Mouse (Mus musculus): ENCODE measurements around the gene Ces2b.
"Not testable (repeated sequence)": the region's sequence is repeated elsewhere in the genome, so short reads cannot be mapped to it uniquely, and the experiment has no call there.

Gene Ces2b

DNA sequence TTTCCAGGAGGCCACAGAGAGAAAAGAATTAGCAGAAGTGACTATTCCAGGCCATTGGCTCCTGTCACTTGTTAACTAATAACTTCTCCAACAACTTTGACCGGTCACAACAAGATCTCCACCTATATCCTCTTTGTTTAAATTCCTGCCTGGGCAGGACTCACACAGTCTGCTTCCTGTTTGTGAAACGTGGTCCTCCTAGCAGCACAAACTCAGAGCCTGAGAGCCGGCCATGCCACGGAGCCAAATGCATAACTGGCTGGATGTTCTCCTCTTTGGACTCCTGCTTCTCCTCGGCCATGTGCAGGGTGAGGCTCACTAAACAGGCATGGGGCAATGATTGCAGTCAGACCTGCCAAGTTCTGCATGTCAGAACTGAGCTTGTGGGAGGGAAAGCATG lies at the start of gene Ces2b:
TSS of gene Ces2b (plus strand) at position 133 of the 400 bp plus-strand sequence.
- no peak for DNase-seq

DNA sequence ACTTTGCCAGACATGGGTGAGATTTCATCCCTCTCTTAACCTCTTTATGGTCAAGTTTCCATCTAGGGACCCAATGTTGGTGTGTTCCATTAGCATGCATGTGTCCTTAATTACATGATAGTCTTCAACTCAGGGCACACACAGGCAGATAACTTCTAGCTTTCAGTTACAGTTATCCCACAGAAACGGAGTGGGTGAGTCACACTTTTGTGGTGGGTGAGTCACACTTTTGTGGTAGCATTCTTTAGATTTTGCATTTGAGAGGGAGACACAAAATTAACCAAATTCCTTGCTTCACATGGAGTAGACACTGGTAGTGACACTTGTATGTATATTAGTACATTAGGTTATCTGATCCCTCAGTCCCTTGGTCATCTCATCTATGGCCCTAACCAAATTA lies 44.3 kb upstream of the Ces2b start:
- no peak for DNase-seq

DNA sequence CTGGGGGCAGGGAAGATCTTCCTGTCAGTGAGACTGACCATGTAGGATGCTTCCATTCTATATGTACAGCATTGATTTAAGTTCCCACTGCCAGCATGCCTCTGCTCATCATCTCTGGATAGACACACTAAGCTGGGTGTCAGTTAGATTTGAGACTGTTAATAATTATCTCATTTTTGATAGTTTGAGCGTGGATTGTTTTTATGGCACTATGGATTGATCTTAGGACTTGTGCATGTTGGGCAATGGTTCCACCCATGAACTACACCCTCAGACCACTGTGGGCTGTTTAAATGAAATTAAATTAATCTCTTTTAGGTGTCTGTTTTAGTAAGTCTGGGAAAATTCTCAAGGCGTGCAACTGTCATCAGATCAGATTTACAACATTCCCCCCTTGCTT lies 42.4 kb upstream of the Ces2b start:
- DNase-seq: no peak

DNA sequence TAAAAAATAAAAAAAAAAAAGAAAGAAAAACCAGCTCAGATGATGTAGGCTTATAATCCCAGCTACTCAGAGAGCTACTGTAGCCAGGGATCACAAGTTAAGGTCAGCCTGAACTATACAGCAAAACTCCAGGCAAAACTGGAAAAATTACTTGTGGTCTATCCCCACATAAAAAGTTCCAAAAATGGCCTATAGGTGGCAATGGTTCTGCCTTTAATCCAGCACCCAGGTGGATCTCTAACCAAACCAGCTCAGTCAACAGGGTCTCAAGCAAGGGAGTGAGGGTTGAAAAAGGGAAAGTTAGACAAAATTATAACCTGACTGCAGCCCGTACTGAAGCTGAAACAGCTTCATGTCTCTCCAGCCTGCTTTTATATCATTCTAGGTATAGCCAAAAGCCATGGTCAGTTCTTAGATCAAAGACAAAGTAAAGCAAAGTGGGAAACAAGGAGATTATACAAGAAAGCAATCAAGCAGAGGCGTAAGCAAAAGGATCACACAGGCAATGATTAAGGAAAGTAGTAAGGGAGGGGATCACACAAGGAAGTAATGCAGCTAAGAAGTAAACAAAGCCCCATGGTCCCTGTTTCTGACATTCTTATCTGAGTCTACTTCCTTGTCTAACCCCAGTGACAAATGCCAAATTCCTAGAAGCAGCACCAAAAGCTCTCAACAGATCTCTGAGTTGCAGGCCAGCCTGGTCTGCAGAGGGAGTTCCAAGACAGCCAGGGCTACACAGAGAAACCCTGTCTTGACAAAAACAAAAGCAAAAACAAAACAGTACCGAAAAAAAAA lies 41.3 kb upstream of the Ces2b start:
- no peak for DNase-seq

DNA sequence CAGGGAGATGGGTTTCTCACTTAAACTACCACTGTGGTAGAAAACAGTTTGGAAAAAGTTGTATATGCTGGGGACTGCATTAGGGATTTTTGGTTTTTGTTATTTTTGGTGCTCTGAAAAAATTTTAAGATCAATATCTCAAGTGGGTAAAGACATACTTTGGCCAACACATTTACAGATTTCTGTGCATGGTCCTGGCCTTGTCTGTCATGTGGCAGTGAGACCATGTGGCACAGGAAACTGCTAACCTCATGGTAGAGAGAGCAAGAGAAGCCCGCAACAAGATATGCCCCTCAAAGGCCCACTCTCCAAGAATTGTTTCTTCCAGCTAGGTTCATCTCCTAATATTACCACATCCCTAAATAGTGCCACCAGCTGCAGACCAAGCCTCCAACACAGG lies 32.0 kb upstream of the Ces2b start:
- no peak for DNase-seq

DNA sequence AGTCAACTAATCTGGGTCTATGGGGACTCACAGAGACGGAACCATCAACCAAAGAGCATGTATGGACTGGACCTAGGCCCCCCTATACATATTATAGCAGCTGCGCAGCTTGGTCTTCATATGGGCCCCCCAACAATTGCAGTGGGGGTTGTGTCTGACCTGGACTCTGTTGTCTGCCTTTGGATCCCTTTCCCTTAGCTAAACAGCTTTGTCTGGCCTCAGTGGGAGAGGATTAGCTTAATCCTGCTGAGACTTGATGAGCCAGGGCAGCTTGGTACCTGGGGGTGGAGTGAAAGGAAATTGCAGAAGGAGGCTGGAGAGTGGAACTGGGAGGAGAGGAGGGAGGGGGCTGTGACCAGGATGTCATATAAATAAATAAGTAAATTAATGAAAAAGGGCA lies 25.2 kb upstream of the Ces2b start:
- DNase-seq: no peak

DNA sequence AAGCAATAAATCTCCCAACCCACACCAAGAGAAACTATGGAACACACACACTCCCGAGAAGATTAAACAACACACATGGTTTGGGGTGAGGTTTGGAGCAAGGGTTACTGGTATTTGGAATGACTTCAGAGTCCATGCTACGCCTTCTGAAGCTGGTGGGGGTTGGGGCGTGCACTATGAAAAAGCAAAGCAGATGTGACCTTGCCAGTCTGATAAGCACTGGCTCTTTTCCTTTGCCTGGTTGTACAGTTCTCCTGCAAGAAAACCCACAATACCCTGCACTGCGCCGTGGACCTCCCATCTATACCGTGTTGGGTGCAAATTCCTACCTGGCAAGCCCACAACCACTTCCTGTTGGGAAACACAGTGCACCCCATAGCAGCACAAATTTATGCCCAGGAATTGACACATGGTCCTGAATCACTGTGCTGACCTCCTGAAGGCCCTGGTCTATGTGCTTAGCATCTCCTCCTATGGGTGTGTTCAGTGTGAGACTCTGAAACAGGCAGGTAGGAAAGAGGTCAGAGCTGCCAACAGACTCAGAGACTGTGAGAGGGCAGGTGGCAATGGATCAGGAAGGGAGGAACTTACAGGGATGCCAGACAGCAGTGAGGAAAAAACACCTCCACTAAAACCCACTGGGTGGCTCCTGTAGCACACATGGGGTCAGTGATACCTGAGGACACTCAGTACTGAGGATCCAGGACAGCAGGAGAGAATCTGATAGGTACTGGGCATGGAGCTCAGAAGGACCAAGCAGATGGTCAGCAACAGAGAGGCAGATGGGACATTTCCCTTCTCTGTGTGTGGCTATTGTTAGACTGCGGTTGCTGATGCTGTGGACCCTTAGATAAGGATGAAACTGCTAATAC lies 22.6 kb upstream of the Ces2b start:
- peak; percentile 34 for DNase-seq

DNA sequence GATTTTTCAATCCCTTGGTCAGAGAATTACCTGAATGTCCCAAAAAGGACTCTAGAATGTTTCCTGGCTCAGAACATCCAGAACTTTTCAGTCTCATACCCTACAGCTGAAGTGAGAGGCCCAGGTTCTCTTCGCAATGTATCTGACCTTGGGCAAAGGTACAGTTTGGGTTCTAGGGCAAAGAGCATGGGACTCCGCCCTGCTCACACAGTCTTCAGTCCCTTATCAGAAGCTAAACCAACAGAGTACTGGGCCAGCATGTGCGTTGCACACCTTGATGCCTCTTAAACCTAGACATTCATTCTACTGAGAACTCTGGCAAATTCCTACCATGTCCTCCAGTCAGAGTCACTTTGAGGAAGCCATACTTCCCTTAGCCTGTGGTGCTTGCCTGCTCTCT lies 21.9 kb upstream of the Ces2b start:
- DNase-seq: no peak

DNA sequence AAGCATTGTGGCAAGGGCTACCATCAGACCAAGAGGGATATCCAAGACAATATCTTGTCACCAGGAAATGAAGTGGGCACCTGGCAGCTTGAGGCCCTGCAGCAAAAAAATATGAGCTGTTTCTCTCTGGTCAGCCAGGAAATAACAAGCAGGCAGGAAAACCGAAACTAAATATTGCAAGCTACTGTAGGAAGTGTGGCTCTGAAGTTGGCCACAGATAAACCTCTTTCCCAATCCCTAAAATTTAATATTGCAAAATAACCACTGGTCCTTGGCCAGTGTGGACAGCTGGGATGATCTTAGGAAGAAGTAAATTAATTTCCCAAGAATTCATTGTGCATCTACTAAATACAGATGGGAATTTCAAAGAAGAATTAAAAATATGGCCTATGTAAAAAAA lies 4.5 kb upstream of the Ces2b start:
- DNase-seq: no peak

DNA sequence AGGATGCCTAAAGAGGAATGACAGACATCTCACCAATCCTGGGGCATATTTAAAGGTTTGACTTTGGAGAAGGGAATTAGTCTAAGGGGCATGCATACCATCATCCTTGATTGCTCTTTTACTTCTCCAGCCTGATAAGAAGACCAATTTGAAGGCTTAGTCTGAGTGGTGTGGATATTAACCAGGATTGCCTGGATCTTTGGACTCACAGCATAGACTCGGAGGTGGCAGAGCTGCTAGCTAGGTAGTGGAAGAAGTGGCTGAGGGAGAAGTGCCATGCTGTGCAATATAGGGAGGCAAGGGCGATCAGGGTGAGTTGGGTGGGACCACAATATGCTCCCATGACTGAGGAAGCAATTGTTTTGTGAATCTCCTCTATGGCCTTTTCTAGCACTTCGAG lies 3.2 kb upstream of the Ces2b start:
- no peak for DNase-seq

DNA sequence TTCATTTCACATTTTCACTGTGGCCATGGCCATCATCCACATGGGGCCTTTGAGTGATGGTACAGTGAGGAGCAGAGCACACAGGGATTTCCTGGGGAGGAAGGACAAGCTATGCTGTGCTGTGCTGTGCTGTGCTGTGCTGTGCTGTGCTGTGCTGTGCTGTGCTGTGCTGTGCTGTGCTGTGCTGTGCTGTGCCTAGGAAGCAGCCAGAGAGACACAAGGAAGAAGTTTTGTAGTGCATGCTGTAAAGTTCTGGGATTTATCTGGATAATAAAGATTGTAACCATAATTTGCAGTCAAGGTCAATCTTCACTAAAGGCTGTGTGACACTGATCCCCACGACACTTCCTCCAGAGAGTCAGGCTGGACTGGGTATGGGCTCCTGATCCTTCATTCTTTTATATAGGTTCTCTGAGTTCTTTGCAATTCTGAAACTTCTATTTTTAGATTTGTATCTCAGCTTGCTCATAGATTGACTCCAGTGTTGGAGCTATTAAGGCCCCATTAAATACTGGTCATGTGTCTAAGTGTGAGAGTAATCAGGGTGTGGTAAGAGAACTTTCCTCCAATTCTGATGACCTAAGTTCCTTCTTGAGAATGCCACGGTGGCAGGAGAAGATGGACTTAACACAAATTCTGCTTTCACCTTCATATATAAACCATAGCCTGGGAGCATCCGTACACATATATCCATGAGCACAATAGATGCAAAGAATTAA lies 10.1 kb downstream of the Ces2b start:
- DNase-seq: no peak

DNA sequence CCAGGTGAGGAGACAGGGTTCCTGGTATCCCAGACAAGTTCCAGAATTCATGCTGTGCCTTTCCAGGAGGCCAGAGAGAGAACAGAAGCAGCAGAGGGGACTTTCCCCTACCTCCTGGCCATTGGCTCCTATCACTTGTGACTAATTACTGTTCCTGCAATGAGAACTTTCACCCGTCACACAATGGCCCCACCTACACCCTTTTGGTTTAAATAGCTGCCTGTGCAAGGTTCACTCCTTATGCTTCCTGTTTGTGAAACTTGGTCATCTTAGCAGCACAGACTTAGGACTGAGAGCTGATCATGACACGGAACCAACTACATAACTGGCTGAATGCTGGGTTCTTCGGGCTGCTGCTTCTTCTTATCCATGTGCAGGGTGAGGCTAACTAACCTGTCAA lies 15.5 kb downstream of the Ces2b start, which contains the start of gene Ces2c:
TSS of gene Ces2c (plus strand) at position 238 of the 400 bp plus-strand sequence.
- DNase-seq: no peak

DNA sequence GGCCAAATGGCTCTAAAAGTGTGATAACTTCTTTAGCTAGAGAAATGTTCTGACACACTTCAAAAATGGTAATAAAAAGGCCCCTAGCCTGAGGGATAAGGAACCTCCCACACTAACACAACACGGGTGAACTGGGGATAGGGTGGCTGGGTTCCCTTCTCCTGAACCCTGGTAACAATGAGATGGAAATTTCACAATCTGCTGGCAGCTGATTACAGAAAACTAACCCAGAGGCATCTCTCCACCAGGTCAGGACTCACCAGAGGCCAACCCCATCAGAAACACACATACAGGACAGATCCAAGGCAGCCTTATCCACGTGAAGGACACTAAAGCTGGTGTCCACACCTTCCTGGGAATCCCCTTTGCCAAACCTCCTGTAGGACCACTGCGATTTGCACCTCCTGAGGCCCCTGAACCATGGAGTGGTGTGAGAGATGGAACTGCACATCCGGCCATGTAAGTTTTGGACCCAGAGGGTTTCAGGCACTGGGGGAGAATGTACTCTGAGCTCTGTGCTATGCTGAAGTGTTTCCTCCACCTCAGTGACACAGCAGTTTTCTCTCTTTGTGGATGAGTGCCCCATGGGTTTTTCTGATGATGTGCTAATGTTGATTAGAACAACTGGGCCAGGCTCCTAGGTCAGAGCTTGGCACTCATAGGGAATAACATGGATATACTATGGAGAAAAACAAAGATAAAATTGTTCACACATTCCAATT lies 16.5 kb downstream of the Ces2b start:
- DNase-seq: no peak

DNA sequence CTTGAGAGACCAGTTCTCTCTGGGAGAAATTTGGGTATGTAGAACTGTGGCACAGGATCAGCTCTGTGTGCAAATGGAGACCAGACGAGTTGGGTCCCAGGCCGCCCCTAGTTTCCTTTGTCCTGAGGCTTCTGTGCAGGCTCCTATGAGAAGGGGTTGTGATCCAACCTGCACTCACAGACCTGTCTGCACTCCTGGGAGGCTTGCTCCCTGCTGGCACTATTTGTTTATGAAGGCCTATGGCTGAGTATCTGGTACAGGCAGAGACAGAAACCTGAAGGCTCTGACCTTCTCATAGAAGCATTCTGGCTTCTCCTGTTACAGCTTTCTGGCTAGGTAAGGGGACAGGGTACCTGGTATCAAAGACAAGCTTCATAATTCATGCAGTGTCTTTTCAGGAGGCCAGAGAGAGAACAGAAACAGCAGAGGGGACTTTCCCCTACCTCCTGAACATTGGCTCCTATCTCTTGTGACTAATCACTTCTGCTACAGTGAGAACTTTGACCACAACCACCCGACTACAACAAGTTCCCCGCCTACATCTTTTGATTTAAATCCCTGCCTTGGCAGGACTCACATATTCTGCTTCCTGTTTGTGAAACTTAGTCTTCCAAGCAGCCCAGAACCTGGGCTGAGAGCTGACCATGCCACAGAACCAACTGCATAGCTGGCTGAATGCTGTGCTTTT lies 35.6 kb downstream of the Ces2b start:
- DNase-seq: not testable (repeated sequence)

DNA sequence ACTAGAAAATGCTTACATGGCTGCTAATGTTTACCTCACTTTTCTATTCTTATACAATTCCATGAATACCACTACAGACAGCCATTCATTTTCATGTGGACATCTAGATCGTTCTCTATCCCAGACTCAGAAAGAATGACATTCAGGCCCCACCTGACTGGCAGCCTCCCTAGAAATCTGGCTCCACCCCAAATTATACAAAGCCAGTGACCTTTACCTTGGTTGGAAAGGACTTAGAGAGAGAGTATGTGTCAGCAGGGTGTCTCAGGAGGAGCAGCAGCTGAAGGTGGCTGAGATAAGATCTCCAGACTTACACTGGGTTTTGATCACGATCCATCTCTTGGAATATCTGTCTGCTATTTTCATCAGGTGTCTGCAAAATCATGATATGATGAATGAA lies 37.5 kb downstream of the Ces2b start:
- not testable (repeated sequence) for DNase-seq

DNA sequence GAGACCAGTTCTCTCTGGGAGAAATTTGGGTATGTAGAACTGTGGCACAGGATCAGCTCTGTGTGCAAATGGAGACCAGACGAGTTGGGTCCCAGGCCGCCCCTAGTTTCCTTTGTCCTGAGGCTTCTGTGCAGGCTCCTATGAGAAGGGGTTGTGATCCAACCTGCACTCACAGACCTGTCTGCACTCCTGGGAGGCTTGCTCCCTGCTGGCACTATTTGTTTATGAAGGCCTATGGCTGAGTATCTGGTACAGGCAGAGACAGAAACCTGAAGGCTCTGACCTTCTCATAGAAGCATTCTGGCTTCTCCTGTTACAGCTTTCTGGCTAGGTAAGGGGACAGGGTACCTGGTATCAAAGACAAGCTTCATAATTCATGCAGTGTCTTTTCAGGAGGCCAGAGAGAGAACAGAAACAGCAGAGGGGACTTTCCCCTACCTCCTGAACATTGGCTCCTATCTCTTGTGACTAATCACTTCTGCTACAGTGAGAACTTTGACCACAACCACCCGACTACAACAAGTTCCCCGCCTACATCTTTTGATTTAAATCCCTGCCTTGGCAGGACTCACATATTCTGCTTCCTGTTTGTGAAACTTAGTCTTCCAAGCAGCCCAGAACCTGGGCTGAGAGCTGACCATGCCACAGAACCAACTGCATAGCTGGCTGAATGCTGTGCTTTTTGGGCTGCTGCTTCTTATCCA lies 55.0 kb downstream of the Ces2b start:
- DNase-seq: not testable (repeated sequence)

Measured in cerebellum, adult 11 months (tissue).